Mouse (Mus musculus) frontal cortex, postnatal 36 days (tissue): ENCODE measurements around the gene Nrxn3.

Experiments used
- DNase-seq, 2 experiments: peaks; one replicate each; pipeline ENCODE4 v3.0.0; 2022; ENCODE audit warnings: low spot score in 2 of 2

Gene Nrxn3

DNA sequence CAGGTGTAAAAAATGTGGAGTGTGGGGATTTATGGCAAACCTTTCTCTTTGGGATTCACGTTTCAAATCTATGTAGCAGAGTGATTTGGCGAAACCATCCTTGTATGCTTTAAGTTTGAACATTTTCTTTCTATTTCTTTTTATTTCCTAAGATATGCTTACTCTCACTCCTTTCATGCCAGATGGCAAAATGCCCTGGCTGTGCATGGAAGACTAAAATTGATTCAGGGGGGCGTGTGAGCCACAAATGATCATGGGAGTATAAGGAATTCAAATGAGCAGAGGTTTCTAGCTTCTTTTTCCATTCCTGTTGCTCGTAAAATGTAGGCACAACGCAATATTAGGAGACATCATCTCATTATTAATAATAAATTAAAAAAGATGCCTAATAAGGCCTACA is 1211.0 kb downstream of the Nrxn3 start:
- peak; percentile 36 to 49 for DNase-seq

DNA sequence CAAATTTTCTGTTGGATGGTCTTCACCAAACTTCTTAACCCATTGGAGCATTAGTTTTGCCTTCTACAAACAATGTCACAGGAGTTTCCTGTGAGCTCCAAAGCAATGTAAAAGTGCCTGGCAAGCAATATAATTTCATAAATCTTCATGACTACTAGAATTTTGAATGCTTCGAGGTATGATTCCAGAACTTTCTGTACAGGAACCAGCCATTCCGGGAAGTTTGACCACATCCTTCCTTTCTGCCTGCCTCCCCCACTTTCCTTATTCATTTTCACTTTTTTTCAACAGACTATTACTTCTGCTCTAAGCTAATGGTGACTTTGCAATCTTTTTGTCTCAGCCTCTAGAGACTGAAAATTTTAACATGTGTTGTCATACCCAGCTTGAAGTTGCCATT is 1218.1 kb downstream of the Nrxn3 start:
- no peak for DNase-seq

DNA sequence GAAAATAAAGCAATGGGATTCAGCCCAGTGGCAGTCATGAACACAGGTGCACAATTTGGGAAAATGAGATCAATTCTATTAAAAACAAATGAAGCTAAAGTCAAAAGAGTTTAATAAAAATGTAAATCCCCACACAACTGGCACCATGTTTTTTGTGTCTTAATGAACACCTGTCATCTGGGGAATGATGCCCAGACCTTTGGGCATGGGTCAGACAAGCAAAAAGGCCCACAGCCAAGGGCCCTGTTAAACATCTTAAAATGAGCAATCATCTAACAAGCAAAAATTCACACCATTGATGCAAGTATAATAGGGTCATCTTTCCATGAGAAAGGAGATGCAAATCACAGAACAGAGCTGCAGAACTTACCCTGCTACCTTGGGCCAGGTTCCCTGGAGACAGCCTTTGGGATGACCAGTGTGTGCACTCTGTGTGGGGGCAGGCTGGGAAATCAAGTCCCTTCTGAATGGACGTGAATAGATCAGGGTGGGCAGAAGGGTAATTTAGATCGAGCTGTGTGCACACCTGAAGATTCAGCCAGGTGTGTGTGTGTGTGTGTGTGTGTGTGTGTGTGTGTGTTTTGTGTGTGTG is 1223.3 kb downstream of the Nrxn3 start:
- DNase-seq: no peak

DNA sequence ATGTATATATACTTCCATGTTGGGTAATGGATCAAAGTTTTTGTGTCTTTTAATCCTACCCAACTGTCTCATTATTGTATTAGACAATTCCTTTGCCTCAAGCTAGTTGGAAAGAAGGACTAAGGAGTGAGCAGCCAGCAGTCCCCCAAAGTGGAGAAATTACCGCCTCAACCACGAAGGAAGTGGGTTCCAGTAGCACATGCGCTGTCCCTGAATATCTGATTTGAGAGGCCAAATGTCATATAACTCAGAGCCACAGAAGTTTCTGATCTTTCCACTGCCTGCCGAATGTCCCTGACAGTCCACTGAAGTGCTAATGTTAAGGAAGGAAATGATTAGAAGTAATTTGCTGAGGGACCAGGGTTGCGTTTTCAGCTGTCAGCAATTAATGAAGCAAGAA is 1223.8 kb downstream of the Nrxn3 start:
- DNase-seq: no peak

DNA sequence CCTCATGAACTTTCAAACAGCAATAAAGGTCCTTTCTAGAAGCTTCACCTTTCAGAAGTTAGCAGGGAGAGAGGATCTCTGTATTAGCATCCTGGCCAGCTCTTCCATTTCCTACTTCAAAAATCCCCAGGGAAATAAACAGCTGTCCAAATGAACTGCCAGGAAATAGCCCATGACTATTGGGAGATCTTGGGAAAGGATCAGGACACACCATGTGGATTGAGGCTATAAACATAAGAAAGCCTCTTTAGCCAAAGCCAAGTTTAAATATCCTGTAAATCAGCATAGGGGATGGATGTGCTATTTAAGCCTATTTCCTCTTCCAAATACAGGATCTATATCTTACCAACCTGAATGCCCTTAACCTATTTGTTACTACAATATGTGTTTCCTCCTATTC is 1230.6 kb downstream of the Nrxn3 start:
- DNase-seq: no peak

DNA sequence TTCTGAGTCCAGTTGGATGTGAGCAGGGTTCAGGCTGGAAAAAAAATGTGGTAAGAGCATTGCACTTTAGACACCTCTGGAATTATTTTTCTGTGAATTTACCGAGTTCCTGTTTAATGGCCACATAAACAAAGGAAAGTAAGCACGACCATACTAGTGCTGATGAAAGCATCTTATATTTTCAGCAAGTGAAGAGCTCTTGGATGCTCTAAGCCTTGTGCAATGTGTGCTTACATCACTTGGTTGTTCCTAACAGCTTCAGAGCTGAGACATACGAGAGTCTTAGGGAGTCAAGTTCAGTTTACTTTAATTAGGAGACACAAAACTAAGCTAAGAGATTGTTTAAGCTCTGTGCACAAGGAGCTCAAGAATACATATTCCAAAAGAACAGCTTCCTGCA is 1231.0 kb downstream of the Nrxn3 start:
- no peak for DNase-seq

DNA sequence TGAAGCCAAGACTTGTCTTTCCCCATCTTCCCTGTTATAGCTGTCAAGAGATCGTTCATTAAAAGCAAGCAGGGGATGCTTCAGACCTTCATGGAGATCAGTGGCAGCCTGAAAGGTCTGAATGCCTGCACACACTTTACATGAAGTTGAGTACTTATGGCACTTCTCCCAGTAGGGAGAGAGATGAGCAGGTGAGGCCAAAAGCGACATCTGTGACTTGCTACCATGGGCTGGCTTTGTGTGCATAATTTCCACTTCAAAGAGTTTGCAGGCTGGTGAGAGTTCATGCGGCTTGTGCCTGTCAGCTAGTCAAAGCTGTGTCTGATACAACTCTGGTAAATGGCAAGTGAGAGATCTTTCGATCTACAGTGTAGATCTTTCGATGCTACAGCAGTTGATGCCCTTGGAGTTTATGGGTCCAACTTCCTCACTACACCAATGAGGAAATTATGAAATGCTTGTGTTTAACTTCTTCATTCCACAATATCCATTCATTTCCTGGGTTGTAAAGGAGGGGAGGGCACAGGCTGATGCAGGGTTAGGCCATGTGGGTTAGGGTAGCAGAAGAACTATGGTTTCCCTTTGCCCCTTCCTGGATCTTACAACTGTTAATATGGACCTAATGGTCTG is 1231.9 kb downstream of the Nrxn3 start:
- no peak for DNase-seq

DNA sequence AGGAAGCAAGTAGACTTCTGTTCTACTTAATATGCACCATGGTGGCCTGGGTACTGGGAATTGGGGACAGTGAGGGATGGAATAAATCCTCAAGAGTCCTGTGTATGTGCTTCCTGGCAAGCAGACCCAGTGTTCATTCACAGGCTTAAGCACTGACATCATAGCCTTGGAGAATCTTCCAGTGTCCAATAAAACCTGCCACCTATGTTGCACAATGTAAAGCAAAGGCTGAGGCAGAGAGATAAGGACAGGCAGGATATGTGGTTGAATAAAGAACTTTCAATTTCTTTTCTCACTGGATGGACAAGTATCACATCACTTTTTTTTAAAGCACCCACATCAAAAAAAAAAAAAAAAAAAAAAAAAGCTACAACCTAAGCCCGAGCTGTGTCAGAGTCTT is 1240.4 kb downstream of the Nrxn3 start:
- DNase-seq: no peak

DNA sequence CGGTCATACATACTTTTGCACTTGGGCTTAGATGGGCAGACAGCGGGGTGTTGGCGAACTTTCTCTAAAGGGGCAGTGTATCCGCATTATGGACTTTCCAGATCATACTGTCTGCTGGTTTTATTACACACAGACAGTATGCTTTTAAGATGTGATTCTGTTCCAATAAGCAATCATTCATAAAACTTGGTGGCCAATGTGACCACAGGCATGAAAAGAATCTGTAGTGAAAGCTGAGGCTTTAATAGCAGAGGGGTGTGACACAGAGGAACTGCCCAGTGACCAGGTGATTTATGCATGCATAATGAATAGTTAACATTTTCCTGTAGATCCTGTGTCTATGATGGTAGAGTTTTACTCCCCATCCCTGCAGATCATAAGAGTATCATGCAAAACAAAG is 1254.0 kb downstream of the Nrxn3 start:
- DNase-seq: no peak

DNA sequence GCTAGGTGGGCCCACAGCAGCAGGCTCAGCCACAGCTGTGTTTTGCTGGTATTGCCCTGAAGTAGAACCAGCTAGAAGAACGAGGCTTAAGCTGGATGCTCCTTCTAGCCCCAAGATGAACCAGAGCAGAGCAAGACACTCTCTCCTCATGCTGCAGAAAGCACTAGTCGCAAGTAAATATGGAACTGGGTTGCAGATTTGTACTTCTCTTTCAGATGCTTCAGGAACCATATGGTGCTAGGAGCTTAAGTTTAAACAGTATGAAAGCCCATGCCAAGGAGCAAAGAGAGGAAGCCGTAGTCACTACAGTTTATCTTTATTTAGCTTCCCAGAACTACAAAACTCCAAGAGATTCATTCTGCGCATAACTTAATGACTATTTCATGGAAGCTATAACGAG is 1254.8 kb downstream of the Nrxn3 start:
- DNase-seq: peak; percentile 17 to 55

DNA sequence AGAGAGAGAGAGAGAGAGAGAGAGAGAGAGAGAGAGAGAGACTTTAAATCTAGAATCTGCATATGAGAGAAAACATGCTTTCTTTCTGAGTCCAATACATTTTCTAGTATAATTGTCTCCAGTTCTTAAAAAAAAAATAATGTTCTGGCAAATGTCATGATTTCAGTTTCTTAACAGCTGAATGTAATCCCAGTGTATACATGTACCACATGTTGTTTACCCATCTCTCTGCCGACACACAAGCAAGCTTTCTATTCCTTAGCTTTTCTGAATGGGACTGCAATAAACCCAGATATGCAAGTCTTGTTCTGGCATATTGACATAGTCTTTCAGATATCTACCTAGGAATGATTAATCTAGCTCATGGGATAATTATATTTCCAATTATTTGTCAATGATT is 1256.5 kb downstream of the Nrxn3 start:
- DNase-seq: no peak

DNA sequence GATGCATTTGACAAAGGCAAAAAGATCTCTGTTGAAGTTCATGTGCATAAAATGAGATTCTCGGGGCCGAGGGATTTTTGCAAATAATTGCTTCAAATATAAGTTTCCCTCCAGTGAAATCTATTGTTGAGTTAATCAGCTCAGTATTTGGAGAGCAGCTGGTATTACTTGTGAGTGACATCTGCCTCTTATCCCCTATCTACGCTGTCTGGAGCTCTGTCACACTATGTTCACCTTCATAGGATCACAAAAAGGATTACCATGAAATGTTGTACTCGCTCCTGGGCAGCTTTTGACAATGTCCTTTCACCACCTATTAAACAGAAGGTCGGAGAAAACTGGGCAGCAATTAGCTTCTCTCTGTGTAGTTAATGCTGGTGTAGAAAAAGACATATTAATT is 1259.8 kb downstream of the Nrxn3 start:
- no peak for DNase-seq

DNA sequence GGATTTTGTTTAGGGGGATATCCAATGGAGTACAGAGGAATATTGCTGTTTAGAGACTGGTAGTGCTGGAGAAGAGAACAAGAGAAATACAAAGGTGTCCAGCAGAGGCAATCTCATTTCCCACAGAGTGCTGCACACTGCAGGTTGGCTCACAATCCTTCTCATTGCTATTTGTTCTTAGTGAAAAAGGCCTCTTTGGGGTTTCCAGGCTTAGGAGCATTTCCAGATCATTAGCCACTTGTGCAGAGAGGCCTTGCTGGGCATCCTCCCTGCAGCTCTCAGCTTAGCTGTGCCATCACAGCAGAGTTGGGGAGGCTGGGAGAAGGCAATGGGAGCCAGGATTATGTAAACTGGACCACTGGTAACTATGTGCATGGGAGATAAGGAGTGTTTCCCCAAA is 1260.7 kb downstream of the Nrxn3 start:
- no peak for DNase-seq

DNA sequence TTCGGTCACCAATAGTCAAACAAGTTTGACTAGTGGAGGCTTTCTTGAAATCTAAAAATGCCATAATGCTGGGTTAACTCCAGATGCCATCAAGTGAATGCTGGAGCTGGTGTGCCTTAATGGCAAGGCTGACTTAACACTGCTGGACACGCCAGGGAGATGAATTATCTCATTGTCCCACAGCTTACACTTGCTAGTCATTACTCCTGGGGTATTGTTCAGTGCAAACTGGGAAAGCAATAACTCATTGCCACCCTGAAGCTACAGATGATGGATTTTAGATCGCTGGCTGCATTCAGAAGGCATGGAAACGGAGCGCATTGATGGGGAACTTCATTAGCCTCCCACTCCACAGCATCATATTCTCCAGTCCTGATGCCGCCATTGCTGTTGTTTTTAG is 1263.5 kb downstream of the Nrxn3 start:
- no peak for DNase-seq

DNA sequence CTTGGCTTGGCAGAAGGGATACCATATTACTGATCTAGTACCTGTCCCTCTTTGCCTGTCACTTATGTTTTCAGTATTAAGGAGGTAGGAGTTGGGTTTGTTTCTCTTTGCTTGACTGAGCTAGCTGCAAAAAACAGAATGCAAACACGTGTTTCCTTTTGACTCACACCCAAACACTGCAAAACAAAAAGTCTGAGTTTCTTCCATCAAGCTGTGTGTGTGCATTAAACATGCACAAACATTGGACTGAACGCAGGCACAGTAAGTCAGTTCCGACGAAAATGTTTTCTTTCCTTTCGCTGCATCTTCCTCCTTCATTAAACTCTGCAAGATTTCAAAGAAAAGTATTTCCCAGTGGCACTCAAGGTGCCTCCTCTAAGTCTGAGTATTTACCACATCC is 1270.6 kb downstream of the Nrxn3 start:
- no peak for DNase-seq

DNA sequence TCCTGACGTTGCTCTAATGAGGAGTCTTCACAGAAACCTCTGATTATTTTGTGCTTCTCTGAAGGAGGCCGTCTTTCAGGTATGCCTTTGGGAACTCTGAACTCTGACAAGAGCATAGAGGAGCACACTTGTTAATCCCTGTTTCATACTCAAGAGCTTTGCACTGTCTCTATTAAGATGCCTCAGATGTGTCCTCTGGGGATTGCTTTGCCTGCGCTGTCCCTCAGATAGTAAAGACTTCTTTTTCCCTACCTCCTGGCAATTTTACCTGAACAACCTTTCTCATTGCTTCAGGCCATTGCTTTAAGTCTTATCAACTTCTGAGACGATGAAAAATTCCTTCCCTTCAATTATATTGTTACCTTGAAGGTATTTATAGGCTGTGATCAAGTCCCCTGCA is 1272.7 kb downstream of the Nrxn3 start:
- DNase-seq: no peak

DNA sequence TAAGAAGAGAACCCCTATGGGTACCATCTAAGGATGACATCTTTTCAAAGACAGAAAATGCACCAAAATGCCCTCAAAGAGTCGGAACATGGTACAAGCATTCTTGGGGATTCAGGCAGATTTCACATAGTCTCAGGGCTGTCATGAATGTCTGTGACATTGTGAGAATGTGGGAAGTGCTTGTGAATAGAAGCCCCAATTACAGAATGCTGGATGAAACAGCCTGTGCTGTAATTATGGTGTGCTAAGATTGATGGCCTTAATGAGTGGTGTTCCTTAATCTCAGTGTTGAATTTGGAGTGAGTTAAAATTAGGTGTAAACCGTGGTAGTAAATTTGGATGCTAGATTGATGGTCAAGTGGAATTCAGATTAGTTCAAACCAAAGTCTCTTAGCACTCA is 1287.6 kb downstream of the Nrxn3 start:
- no peak for DNase-seq

DNA sequence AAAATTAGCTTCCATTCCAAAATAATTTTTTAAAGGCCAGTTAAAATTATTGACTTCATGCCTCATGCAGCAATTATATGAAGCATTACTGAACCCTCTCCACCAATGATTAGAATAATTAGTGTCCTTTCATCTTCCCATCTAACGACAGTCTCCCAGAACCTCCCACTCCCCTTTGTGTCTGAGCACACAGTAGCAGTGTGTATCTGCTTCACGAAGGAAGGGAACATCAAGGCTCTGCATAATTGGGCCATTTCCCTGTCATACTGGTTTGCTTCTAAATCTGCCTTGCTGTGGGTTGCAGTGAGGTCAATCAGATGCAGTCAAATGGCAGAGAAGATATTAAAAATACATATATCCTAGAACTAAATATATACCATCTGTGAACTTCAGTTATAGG is 1291.3 kb downstream of the Nrxn3 start:
- no peak for DNase-seq

DNA sequence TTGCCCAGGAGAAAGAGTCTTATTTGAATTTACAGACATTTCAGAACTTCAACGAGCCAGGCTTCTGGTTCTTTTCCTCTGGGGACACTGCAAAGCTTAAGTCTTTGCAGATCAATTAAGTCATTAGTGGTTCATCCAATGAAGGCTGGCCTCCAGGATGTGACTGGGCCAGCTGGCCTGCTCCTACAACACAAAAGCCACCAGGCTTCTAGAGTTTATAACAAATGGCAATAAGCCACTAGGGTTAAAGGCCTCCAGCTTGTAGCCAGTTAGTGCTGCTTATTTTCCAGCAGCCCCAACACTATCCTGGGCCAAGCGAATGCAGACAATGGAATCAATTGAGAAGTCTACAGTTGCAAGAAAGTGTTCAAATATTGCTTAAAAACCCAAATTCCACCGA is 1304.3 kb downstream of the Nrxn3 start:
- DNase-seq: no peak

DNA sequence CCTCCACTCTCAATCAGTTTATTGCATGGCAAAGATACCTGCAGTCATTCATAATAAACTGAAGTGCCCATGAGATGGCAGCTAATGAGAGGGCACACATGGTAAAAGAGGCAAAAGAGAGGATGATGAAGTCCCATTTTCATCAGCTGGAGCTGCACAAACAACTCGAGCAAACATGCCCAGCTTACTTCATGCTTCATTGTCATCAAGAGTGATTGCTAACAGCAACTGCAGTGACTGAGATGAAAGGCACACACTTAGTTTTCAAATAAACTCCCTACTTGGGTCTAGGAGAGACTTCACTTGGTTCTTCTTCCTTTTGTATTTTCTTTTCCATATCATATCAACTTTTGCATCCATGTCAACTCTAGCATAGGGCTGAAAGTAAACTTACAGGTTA is 1318.4 kb downstream of the Nrxn3 start:
- no peak for DNase-seq

DNA sequence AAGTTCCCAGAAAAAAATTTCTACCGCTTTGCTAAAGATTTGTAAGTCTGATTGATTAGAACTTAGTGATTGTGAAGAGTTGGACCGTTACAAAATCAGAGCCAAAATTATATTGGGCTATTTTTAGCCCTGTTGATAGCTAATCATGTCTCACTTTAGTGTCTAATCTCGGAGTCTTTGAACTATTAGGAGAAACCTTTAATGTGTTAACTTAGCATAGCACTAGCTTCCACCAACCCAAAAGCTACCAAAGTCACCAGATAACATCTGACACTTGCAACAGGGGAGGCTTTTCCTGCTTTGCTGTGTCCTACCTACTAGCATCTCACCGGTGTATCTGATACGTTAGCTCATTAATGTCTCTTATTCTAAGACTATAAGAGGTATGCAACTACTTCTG is 1333.6 kb downstream of the Nrxn3 start:
- DNase-seq: no peak

DNA sequence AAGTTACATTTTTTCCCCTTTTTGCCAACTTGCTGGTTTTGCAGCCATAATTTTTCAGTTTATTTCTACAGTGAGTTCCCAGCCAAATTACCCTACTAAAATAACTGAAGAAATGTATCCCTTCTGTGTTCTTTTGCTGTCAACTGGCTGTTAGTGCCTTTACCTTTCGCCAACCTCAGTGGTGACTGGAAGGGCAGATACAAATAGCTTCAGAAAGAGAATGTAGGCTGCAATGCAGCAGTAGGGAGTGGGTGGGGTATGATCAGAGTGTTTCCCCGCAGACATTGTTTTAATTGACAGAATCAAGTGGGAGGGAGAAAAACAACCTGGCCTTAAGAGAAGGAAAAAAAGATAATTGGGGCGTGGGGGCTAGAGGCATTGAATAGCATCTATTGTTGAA is 1337.1 kb downstream of the Nrxn3 start:
- DNase-seq: peak; percentile 6 to 18

DNA sequence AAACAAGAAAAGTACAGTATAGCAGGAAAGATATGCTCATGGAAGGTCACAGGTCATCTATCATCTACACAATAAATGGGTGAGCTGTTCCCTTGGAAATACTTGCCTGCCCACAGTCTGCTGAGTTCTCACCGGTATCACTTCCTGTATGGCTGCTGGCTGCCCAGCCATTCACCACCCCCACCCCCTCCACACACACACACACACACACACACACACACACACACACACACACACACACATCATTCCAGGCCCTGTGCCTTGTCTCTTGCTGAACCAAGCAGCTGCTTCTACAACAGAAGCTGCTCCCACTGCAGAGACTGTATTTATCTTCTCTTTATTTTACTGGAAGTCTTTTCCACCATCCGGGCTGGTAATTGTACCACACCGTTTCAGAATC is 1338.6 kb downstream of the Nrxn3 start:
- DNase-seq: no peak

DNA sequence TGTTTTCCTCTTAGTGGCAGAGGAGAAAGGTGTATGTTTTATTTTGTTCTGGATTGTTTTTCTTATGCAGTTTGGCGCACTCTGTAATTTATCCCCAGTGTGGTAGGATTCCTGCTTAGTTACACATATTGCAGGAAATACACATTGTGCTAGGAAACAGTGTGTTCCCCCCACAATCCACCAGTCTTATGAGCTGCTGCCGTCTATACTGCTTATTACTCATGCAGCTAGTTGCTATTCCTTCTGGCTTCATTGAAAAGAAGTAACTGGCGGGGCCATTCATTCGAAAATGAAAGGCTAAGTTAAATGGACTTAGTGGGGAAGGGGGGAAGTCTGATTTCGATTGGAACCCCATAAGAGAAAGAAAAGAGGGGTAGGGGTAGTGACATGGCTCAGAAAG is 1339.5 kb downstream of the Nrxn3 start:
- no peak for DNase-seq
